Mouse (Mus musculus) bone marrow, adult 2 months (tissue): Measurements from ENCODE around the gene Anapc4.

Experiments
- CTCF ChIP-seq: fragments of 200-500 bp; IDR thresholded peaks from 2 replicates; pipeline ENCODE4 v1.5.1; 2011; ENCODE audit warnings: low read length, control low read depth; ENCODE audit not compliant: control insufficient read depth, insufficient read depth
- POLR2A ChIP-seq: fragments of 200-500 bp; IDR thresholded peaks from 2 replicates; pipeline ENCODE4 v1.6.1; 2011; ENCODE audit warnings: low read depth, mild to moderate bottlenecking, control low read depth, low read length, borderline replicate concordance; ENCODE audit not compliant: control insufficient read depth

DNA sequence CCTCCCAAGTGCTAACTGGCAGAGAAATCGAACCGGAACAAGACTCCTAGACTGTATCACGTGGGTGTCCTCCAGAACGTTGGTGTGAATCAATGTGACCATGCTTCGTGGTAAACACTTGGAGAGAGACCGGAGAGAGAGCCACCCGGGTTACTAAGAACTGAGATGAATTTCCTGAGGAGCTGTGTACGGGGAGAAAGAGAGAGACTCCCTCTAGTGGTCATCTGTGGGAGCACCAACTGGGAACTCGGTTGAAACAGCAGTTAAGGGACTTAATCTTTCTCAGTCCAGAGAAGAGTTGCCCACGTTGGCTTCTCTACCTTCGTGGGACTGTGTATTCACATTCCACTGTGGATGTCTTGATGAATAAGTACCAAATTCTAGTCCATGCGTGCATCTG is 53.3 kb downstream of the Anapc4 start:
- peak; percentile 37; the same call in 1 of the 2 replicates for TF ChIP-seq CTCF
- no peak for TF ChIP-seq POLR2A
